Mouse (Mus musculus): Measurements from ENCODE around the gene Scamp2. TPM values are rescaled to one million over a fixed set of nuclear protein-coding genes. Genes with fewer than 3 reads are reported as not detected.

Scamp2 gene
- polyA plus RNA-seq, 1 experiment from 2014 or later = 48.2 TPM

DNA sequence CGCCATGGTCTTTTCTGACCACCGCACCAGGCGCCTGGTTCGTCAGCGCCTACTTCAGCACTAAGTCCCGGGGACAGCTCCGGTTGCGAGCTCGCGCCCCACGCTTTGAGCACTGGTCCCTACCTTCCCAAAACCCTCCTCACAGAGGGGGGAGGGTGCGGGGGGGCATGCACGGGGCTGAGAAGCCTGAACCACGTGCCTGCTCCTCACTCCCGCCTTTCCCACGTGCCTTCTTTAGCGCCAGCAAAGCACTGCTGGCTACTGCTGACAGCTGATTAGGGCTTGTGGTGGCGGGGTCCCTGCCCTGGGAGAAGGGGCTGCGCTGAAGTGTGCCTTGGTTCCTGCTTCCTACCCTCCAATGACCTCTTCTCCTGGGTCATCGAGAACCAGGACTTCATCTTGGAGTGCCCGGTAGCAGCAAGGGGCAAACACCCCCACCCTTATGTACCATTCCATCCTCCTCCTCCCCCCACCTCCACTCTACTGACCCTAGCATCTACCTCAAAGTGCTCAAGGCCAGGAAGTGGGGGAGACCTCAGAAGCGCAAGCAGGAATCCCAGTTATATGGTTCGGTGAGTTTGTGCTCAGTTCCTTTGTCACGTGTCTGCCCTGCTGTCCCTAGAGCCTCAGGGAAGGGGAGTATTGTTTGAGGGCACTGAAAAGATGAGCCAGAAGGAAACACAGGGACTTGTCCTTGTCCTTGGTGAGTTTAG, 45.6 kb downstream of the Scamp2 start, which contains the start of gene Cplx3:
Gene Cplx3, minus strand, starts transcription at position 143 of the 713 bp plus-strand sequence.
- Histone ChIP-seq H3K27me3 (ENCODE audit: control insufficient read depth, insufficient read depth, low read length) (0 out of 2 replicates have a peak, but pooled peaks cover 2% of the 10 kb centered on the region), H3K4me1 (ENCODE audit: control insufficient read depth, insufficient read depth, low read length) (peaks cover 22% of the 10 kb centered on the region), H3K9ac (replicated peaks; ENCODE audit: low read length) (no peak within 1 kb of the TSS), H3K27ac (replicated peaks; ENCODE audit: low read depth, low read length) (no peak within 1 kb of the TSS), H3K36me3 (ENCODE audit: control insufficient read depth, insufficient read depth, low read length) (no peaks in the 10 kb centered on the region), H3K4me2 (ENCODE audit: low read length) (peak within 1 kb of the TSS; percentile 41), H3K9me3 (ENCODE audit: control insufficient read depth, low read length) (no peaks in the 10 kb centered on the region), H3K4me3 (replicated peaks; ENCODE audit: low read depth, low read length) (no peak within 1 kb of the TSS)
- ATAC-seq (ENCODE audit: low FRiP score, low TSS enrichment) (peak; percentile 63; the same call in 1 of the 2 replicates), DNase-seq (peak; percentile 66)
- WGBS = 5% methylated on average over 24 of the region's 24 CpGs

DNA sequence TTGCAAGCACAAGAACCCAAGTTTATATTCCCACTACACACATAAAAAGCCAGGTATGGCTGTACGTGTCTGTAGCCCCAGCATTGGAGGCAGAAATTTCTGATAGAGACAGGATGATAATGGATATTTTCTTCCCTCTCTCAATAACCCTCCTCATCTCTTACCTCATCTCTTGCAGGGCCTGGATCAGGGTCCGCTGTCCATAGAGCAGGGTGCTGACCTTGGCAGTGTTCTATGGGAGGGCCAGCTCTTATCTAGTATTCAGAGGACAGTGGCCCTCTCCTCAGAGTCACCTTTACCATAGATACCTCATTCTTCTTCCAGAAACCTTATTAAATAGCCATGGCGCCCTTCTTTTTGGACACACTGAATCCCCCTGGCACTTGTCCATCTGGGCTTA, 49.1 kb downstream of the Scamp2 start:
- Histone ChIP-seq H3K9me3 (ENCODE audit: control insufficient read depth, low read length) (no peaks in the 10 kb centered on the region), H3K27ac (replicated peaks; ENCODE audit: low read depth, low read length) (no peak overlapping the region), H3K4me3 (replicated peaks; ENCODE audit: low read depth, low read length) (no peak overlapping the region), H3K9ac (replicated peaks; ENCODE audit: low read length) (no peak overlapping the region), H3K4me2 (ENCODE audit: low read length) (no peak overlapping the region), H3K27me3 (ENCODE audit: control insufficient read depth, insufficient read depth, low read length) (0 out of 2 replicates have a peak, but pooled peaks cover 2% of the 10 kb centered on the region), H3K36me3 (ENCODE audit: control insufficient read depth, insufficient read depth, low read length) (no peaks in the 10 kb centered on the region), H3K4me1 (ENCODE audit: control insufficient read depth, insufficient read depth, low read length) (peaks cover 22% of the 10 kb centered on the region)
- no peak for ATAC-seq (ENCODE audit: low FRiP score, low TSS enrichment)
- 74% methylated on average over 3 of the region's 3 CpGs for WGBS
- DNase-seq = no peak

DNA sequence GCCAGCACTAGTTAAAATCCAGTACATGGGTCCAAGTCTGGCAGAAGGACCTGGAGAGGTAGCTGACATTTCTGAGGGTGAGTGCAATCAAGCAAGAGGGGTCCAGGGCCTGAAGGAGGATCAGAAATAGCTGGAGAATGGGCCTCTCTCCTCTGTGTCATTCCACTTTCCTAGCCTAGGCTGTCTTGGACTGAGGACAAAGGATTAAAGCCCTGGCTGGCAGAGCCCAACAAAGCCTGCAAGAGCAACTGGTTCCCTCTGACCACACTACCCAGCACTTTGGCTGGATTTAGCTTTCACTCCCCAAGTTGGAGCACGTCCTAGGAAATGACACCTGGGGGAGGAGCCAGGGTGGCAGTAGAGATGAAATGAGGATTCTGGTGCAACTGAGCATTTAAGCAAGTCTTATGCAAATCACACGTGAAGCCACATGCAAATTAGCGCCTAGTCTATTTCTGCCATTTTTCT, 49.6 kb downstream of the Scamp2 start:
- Histone ChIP-seq H3K4me1 (ENCODE audit: control insufficient read depth, insufficient read depth, low read length) (peaks cover 21% of the 10 kb centered on the region), H3K9ac (replicated peaks; ENCODE audit: low read length) (no peak overlapping the region), H3K4me2 (ENCODE audit: low read length) (no peak overlapping the region), H3K4me3 (replicated peaks; ENCODE audit: low read depth, low read length) (no peak overlapping the region), H3K27me3 (ENCODE audit: control insufficient read depth, insufficient read depth, low read length) (0 out of 2 replicates have a peak, but pooled peaks cover 2% of the 10 kb centered on the region), H3K9me3 (ENCODE audit: control insufficient read depth, low read length) (no peaks in the 10 kb centered on the region), H3K27ac (replicated peaks; ENCODE audit: low read depth, low read length) (no peak overlapping the region), H3K36me3 (ENCODE audit: control insufficient read depth, insufficient read depth, low read length) (no peaks in the 10 kb centered on the region)
- 45% methylated on average over 3 of the region's 3 CpGs for WGBS
- DNase-seq (peak; percentile 48), ATAC-seq (ENCODE audit: low FRiP score, low TSS enrichment) (no peak)

DNA sequence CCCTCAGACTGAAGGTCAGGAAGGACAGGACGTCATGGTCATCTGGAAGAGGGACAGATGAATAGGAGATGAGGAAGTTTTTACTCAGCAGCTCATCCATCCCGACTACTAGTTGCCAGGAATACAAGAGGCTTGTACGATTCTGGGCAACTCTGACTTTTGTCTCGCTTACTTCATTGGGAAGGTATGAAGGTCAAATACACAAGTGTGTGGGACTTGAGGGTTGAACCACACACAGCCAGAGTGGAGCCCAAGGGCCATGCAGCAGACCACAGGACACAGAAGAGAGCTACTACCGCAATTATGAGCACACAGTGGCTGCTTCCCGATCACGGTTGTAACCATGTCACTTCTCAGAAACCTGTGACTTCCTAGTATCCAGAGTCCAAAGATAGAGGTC, 51.8 kb downstream of the Scamp2 start:
- ATAC-seq (ENCODE audit: low FRiP score, low TSS enrichment) (no peak), DNase-seq (no peak)
- WGBS = 88% methylated on average over 7 of the region's 7 CpGs
- no peak overlapping the region for H3K27ac ChIP-seq (replicated peaks; ENCODE audit: low read depth, low read length)
- no peak overlapping the region for H3K9ac ChIP-seq (replicated peaks; ENCODE audit: low read length)
- H3K4me1 ChIP-seq (ENCODE audit: control insufficient read depth, insufficient read depth, low read length) = 0 out of 2 replicates have a peak, but pooled peaks cover 8% of the 10 kb centered on the region
- H3K4me2 ChIP-seq (ENCODE audit: low read length) = no peak overlapping the region
- H3K27me3 ChIP-seq (ENCODE audit: control insufficient read depth, insufficient read depth, low read length) = 0 out of 2 replicates have a peak, but pooled peaks cover 2% of the 10 kb centered on the region
- H3K36me3 ChIP-seq (ENCODE audit: control insufficient read depth, insufficient read depth, low read length) = no peaks in the 10 kb centered on the region
- H3K4me3 ChIP-seq (replicated peaks; ENCODE audit: low read depth, low read length) = no peak overlapping the region
- H3K9me3 ChIP-seq (ENCODE audit: control insufficient read depth, low read length) = no peaks in the 10 kb centered on the region

DNA sequence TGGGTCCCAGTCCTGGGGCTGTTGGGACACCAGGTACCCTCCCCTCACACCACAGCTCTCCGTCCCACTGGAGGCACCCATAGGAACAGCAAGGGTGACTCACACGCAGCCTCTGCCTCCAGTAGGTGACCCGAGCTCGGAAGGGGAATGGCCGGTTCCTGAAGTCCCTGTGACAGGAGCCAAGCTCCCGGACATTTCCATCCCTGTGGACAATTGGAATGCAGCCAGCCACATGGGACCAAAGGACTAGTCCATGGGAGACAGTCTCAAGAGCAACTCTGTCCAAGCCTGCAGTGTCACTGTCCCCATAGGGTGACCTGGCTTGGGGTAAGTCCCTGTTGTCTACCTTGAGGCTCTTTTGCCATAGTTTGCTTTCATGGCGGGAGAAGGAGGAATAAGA, 53.2 kb downstream of the Scamp2 start:
- no peaks in the 10 kb centered on the region for H3K9me3 ChIP-seq (ENCODE audit: control insufficient read depth, low read length)
- H3K27me3 ChIP-seq (ENCODE audit: control insufficient read depth, insufficient read depth, low read length) = no peaks in the 10 kb centered on the region
- H3K4me2 ChIP-seq (ENCODE audit: low read length) = no peak overlapping the region
- H3K9ac ChIP-seq (replicated peaks; ENCODE audit: low read length) = no peak overlapping the region
- H3K4me3 ChIP-seq (replicated peaks; ENCODE audit: low read depth, low read length) = no peak overlapping the region
- H3K4me1 ChIP-seq (ENCODE audit: control insufficient read depth, insufficient read depth, low read length) = 0 out of 2 replicates have a peak, but pooled peaks cover 8% of the 10 kb centered on the region
- WGBS = 88% methylated on average over 7 of the region's 7 CpGs
- DNase-seq (no peak), ATAC-seq (ENCODE audit: low FRiP score, low TSS enrichment) (no peak)
- H3K27ac ChIP-seq (replicated peaks; ENCODE audit: low read depth, low read length) = no peak overlapping the region
- no peaks in the 10 kb centered on the region for H3K36me3 ChIP-seq (ENCODE audit: control insufficient read depth, insufficient read depth, low read length)

DNA sequence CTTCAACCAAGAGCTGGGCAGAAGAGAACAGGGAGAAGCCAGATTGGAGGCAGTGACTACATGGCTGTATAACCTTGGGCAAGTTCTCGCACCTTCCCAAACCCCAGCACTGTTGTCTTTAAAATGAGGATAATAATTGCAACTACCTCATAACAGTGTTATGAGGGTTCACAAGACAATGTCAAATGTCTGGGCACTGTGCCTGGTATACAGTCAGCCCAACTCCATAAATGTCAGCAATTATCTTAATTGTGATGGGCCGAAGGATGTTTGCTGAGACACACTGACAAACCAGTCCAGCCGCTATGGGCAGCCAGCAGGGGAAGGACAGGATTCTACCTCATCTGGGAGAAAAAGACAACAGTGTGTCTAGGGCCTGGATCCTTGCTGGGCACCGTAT, 54.0 kb downstream of the Scamp2 start:
- Histone ChIP-seq H3K9ac (replicated peaks; ENCODE audit: low read length) (no peak overlapping the region), H3K4me1 (ENCODE audit: control insufficient read depth, insufficient read depth, low read length) (0 out of 2 replicates have a peak, but pooled peaks cover 8% of the 10 kb centered on the region), H3K36me3 (ENCODE audit: control insufficient read depth, insufficient read depth, low read length) (no peaks in the 10 kb centered on the region), H3K4me2 (ENCODE audit: low read length) (no peak overlapping the region), H3K27me3 (ENCODE audit: control insufficient read depth, insufficient read depth, low read length) (no peaks in the 10 kb centered on the region), H3K4me3 (replicated peaks; ENCODE audit: low read depth, low read length) (no peak overlapping the region), H3K27ac (replicated peaks; ENCODE audit: low read depth, low read length) (no peak overlapping the region), H3K9me3 (ENCODE audit: control insufficient read depth, low read length) (no peaks in the 10 kb centered on the region)
- no peak for DNase-seq
- 91% methylated on average over 4 of the region's 4 CpGs for WGBS
- no peak for ATAC-seq (ENCODE audit: low FRiP score, low TSS enrichment)

DNA sequence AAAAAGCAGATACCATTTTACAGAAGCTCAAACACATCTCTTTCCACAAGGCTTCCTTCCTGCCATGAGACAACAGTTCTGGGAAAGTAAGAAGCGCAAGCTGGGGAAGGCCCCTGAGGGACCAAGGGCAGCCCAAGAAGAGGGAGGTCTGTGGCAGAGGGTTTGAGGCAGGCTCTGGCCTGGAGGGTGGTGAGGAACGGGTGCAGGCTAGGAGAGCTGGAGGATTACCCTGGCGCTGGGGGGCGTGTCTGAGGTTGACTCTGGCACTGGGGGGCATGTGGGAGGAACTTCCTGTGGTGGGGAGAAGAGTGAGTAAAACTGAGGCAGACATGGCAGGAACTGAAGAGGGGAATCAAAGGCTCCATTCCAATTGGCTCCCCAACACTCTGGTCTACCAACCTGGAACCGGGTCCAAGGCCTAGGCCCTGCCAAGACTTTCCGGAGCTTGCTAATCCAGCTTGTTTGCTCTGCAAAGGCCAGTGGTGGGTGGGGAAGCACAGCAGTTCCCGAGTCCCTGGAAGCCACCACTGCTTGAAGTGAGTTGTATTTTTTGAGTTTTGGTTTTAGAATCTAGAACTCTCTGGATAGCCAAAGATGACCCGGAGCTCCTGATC, 56.9 kb downstream of the Scamp2 start:
- Histone ChIP-seq H3K27me3 (ENCODE audit: control insufficient read depth, insufficient read depth, low read length) (no peaks in the 10 kb centered on the region), H3K27ac (replicated peaks; ENCODE audit: low read depth, low read length) (no peak overlapping the region), H3K36me3 (ENCODE audit: control insufficient read depth, insufficient read depth, low read length) (no peaks in the 10 kb centered on the region), H3K4me1 (ENCODE audit: control insufficient read depth, insufficient read depth, low read length) (no peaks in the 10 kb centered on the region), H3K9ac (replicated peaks; ENCODE audit: low read length) (no peak overlapping the region), H3K4me2 (ENCODE audit: low read length) (no peak overlapping the region), H3K9me3 (ENCODE audit: control insufficient read depth, low read length) (no peaks in the 10 kb centered on the region), H3K4me3 (replicated peaks; ENCODE audit: low read depth, low read length) (no peak overlapping the region)
- WGBS = 79% methylated on average over 8 of the region's 8 CpGs
- ATAC-seq (ENCODE audit: low FRiP score, low TSS enrichment) (no peak), DNase-seq (no peak)

DNA sequence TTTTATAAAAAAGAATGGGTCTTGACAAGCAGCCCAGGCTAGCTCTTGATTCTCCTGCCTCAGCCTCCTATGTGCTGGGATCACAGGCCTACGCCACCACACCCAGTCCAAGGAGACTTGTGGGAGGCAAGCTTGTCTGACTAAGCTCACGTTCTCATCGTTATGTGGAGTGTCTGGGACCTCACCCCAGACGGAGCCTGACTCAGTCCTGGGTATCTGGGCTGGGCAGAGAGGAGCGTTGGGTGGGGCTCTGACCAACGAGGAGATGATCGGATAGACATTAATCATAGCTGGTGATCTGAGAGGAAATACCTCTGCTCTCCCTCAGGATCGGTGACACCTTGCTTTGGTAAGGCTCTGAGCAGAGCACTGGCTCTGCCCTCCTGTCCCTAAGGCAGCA, 58.1 kb downstream of the Scamp2 start:
- Histone ChIP-seq H3K4me1 (ENCODE audit: control insufficient read depth, insufficient read depth, low read length) (no peaks in the 10 kb centered on the region), H3K27me3 (ENCODE audit: control insufficient read depth, insufficient read depth, low read length) (no peaks in the 10 kb centered on the region), H3K4me2 (ENCODE audit: low read length) (no peak overlapping the region), H3K4me3 (replicated peaks; ENCODE audit: low read depth, low read length) (no peak overlapping the region), H3K27ac (replicated peaks; ENCODE audit: low read depth, low read length) (no peak overlapping the region), H3K9ac (replicated peaks; ENCODE audit: low read length) (no peak overlapping the region), H3K36me3 (ENCODE audit: control insufficient read depth, insufficient read depth, low read length) (0 out of 2 replicates have a peak, but pooled peaks cover 1% of the 10 kb centered on the region), H3K9me3 (ENCODE audit: control insufficient read depth, low read length) (no peaks in the 10 kb centered on the region)
- 89% methylated on average over 8 of the region's 8 CpGs for WGBS
- DNase-seq (no peak), ATAC-seq (ENCODE audit: low FRiP score, low TSS enrichment) (no peak)
